ENCODE assay signal across 15 mouse cellular contexts in the genomic region with DNA sequence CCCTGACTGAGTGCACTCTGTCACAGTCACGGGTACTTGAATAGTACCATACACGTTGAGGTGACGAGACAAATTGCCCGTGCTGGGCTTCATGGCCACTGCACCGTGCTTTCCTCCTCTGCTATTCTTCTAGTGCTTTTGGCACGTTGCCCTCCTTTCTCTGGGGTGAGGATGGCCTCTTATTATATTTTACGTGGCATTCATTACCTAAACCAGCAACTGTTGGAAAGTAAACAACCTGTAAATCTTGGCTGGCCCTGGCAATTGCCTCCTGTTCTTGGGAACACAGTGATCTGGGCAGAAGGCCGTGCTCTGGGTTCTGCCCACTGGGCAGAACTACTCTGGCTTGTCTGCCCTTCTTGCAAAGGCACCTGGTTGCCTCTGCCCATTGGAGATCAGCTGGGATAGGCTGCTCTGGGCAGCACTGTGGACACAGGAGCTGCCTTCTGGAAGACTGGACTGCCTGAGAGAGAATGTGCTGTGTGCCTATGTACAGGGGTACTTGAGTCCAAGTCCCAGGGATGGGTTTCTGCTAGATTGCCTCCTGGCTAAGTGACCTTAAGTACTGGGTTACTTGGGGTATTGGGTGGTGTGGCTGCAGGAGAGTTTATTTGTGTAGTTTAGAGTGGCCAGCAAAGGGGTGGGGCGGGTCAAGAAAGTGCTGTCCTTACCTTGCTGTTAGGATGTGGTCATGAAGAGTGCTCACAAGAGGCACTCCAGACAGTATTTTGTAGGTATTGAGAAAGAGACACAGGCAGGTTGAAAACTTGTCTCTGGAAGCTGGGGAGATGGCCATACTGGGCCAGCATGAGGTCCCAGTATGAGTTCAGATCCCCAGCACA. TPM values are rescaled to one million over a fixed set of nuclear protein-coding genes. Genes with fewer than 3 reads are reported as not detected.
DNase-seq lines count a peak whose midpoint lies in the region; ATAC-seq and TF ChIP-seq lines count a peak whose summit lies in the region.
"Had no signal": no experiment of that assay in that cellular context is flagged by ENCODE, and none has a peak within 500 bp of the region (broad histone marks: within the 10 kb centered on the region; RNA-seq: fewer than 3 reads in every experiment).

No protein-coding gene starts in this region.

- no peak overlapping the region for H3K4me2 ChIP-seq in lung, embryonic 15.5 days
- H3K4me2 ChIP-seq in midbrain, embryonic 15.5 days = no peak overlapping the region
- H3K4me2 ChIP-seq in neural tube, embryonic 15.5 days = no peak overlapping the region

- peaks cover 81% of the 10 kb centered on the region for H3K36me3 ChIP-seq in E14TG2a.4 (ENCODE audit: insufficient read depth, low read length)
- no peaks in the 10 kb centered on the region for H3K36me3 ChIP-seq in lung, embryonic 15.5 days
- no peaks in the 10 kb centered on the region for H3K36me3 ChIP-seq in midbrain, embryonic 15.5 days (replicated peaks)
- no peaks in the 10 kb centered on the region for H3K36me3 ChIP-seq in neural tube, embryonic 15.5 days

- no peak overlapping the region for H3K9ac ChIP-seq in lung, embryonic 15.5 days
- H3K9ac ChIP-seq in midbrain, embryonic 15.5 days = no peak overlapping the region
- H3K9ac ChIP-seq in neural tube, embryonic 15.5 days (replicated peaks) = no peak overlapping the region
- H3K9ac ChIP-seq: liver, embryonic 14.5 days had no signal

- no peaks in the 10 kb centered on the region for H3K27me3 ChIP-seq in E14TG2a.4 (ENCODE audit: insufficient read depth, low read length)
- H3K27me3 ChIP-seq in lung, embryonic 15.5 days = no peaks in the 10 kb centered on the region
- no peaks in the 10 kb centered on the region for H3K27me3 ChIP-seq in midbrain, embryonic 15.5 days (replicated peaks)
- no peaks in the 10 kb centered on the region for H3K27me3 ChIP-seq in neural tube, embryonic 15.5 days (replicated peaks)

- 42% methylated on average over 9 of the region's 9 CpGs for WGBS in lung, embryonic 15.5 days
- WGBS in midbrain, embryonic 15.5 days = 57% methylated on average over 9 of the region's 9 CpGs
- WGBS in neural tube, embryonic 15.5 days = 27% methylated on average over 9 of the region's 9 CpGs

- H3K4me3 ChIP-seq in E14TG2a.4 (replicated peaks; ENCODE audit: low read length) = peak overlapping the region; percentile 35
- no peak overlapping the region for H3K4me3 ChIP-seq in lung, embryonic 15.5 days
- H3K4me3 ChIP-seq in midbrain, embryonic 15.5 days = no peak overlapping the region
- no peak overlapping the region for H3K4me3 ChIP-seq in neural tube, embryonic 15.5 days (replicated peaks)
- H3K4me3 ChIP-seq: erythroblast, embryonic 14.5 days had no signal

- TF ChIP-seq CTCF in E14TG2a.4 (conservative IDR thresholded peaks at IDR 0.05; ENCODE audit: low read length) = no peak

- DNase-seq in gastrocnemius, adult 8-10 months (ENCODE audit: low spot score in 2 of 2) = peak; percentile 42 to 60
- DNase-seq in gastrocnemius, postnatal 4 days (ENCODE audit: low spot score in 2 of 2) = no peak
- peak; percentile 38 for DNase-seq in adrenal gland, postnatal 14 days
- DNase-seq: heart, adult 11 months; heart, postnatal 4 days; spleen, adult 18-20 months; thymus, adult 18-20 months had no signal

- no peak overlapping the region for H3K27ac ChIP-seq in lung, embryonic 15.5 days
- no peak overlapping the region for H3K27ac ChIP-seq in midbrain, embryonic 15.5 days
- no peak overlapping the region for H3K27ac ChIP-seq in neural tube, embryonic 15.5 days (replicated peaks)
- H3K27ac ChIP-seq: liver, embryonic 14.5 days had no signal

- peaks cover 92% of the 10 kb centered on the region for H3K4me1 ChIP-seq in E14TG2a.4 (replicated peaks; ENCODE audit: low read depth, low read length)
- no peaks in the 10 kb centered on the region; the same call in 1 of the 2 replicates for H3K4me1 ChIP-seq in lung, embryonic 15.5 days
- H3K4me1 ChIP-seq in midbrain, embryonic 15.5 days = no peaks in the 10 kb centered on the region
- no peaks in the 10 kb centered on the region for H3K4me1 ChIP-seq in neural tube, embryonic 15.5 days

- peak; percentile 73; the same call in 1 of the 2 replicates for ATAC-seq in lung, embryonic 15.5 days (ENCODE audit: borderline replicate concordance, extremely low read depth, low FRiP score, low TSS enrichment)
- no peak for ATAC-seq in midbrain, embryonic 15.5 days (replicated peaks)
- no peak for ATAC-seq in neural tube, embryonic 15.5 days (ENCODE audit: low FRiP score)
- ATAC-seq: midbrain, embryonic 16.5 days had no signal

- H3K9me3 ChIP-seq in E14TG2a.4 (ENCODE audit: low read length) = no peaks in the 10 kb centered on the region
- H3K9me3 ChIP-seq in lung, embryonic 15.5 days = no peaks in the 10 kb centered on the region
- H3K9me3 ChIP-seq in midbrain, embryonic 15.5 days = no peaks in the 10 kb centered on the region
- H3K9me3 ChIP-seq in neural tube, embryonic 15.5 days (replicated peaks) = no peaks in the 10 kb centered on the region

RNA-seq across cellular contexts. Expression of gene Tfcp2l1, which starts 15.6 kb away (rescaled TPM):
- 1 to 10 TPM; 2.6 to 8.5 (median 6.5) TPM for total RNA-seq in gastrocnemius, adult 8-10 months (2022)
- under 1 TPM; 0.23 to 0.37 TPM for total RNA-seq in gastrocnemius, postnatal 4 days (2021)
- 0.56 and 1.7 TPM in 2 replicates for total RNA-seq in adrenal gland, postnatal 14 days (2021)
- 0.79 and 1.0 TPM in 2 replicates for polyA plus RNA-seq in lung, embryonic 15.5 days (2015; fragmentation: Nextera tagmentation; extraction: Ambion mirVana)
- polyA plus RNA-seq in midbrain, embryonic 15.5 days (2015; fragmentation: Nextera tagmentation; extraction: Ambion mirVana) = 0.51 and 0.61 TPM in 2 replicates
- polyA plus RNA-seq in neural tube, embryonic 15.5 days (2015; fragmentation: Nextera tagmentation; extraction: Ambion mirVana) = 0.35 and 0.54 TPM in 2 replicates
- total RNA-seq: neutrophil, adult 5-6 weeks had no signal
- polyA plus RNA-seq: erythroblast, embryonic 14.5 days had no signal

Comparison
In these comparisons a context has a peak if more than half of its experiments do, and no peak if none do; other contexts are left out.
1. DNase-seq: peak in gastrocnemius, adult 8-10 months (2 of 2) and adrenal gland, postnatal 14 days (single experiment); none in gastrocnemius, postnatal 4 days (0 of 2).